Comparison of ENCODE assay signal across 18 mouse cellular contexts in the genomic region with DNA sequence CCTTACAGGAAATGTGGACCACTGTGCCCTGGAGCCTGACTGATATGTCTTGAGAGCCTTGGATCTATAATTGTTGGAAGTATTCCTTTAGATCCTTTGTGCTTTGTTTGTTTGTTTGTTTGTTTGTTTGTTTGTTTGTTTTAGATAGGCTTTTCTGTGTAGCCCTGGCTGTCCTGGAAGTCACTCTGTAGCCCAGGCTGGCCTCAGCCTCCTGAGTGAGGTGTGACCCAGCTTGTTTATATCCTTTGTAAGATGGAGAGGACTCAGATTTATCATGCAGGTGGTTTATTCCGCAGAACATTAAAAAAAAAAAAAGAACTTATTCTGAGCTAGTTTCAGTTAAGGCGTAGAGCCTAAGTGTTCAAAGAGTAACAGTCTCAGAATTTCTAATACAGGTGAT.
"Had no signal": no experiment of that assay in that cellular context is flagged by ENCODE, and none has a peak within 500 bp of the region (broad histone marks: within the 10 kb centered on the region; RNA-seq: fewer than 3 reads in every experiment).

No protein-coding gene starts in this region.

- H3K27me3 ChIP-seq: heart, embryonic 13.5 days; heart, embryonic 15.5 days; hindbrain, embryonic 12.5 days; intestine, embryonic 15.5 days; limb, embryonic 12.5 days; liver, embryonic 13.5 days; liver, embryonic 15.5 days had no signal

- DNase-seq: gastrocnemius, postnatal 10 days; gastrocnemius, postnatal 25 days; heart, postnatal 4 days; kidney, adult 18-20 months; kidney, adult 8-10 months; kidney, postnatal 25 days; liver, embryonic 13.5 days had no signal

- H3K4me1 ChIP-seq: heart, embryonic 15.5 days; hindbrain, embryonic 10.5 days; hindbrain, embryonic 12.5 days; intestine, embryonic 15.5 days; limb, embryonic 12.5 days; liver, embryonic 13.5 days had no signal

- H3K4me3 ChIP-seq: gastrocnemius, adult 2 months; heart, embryonic 13.5 days; heart, embryonic 15.5 days; hindbrain, embryonic 10.5 days; hindbrain, embryonic 12.5 days; intestine, embryonic 15.5 days; left cerebral cortex, adult 2 months; limb, embryonic 10.5 days; limb, embryonic 12.5 days; liver, embryonic 13.5 days; liver, embryonic 15.5 days had no signal

- H3K9me3 ChIP-seq: heart, embryonic 13.5 days; heart, embryonic 15.5 days; hindbrain, embryonic 10.5 days; hindbrain, embryonic 12.5 days; intestine, embryonic 15.5 days; limb, embryonic 10.5 days; limb, embryonic 12.5 days; liver, embryonic 13.5 days; liver, embryonic 15.5 days had no signal

- H3K27ac ChIP-seq: gastrocnemius, adult 2 months; heart, embryonic 13.5 days; heart, embryonic 15.5 days; hindbrain, embryonic 10.5 days; hindbrain, embryonic 12.5 days; hindbrain, embryonic 14.5 days; intestine, embryonic 15.5 days; limb, embryonic 10.5 days; limb, embryonic 12.5 days; liver, embryonic 13.5 days; liver, embryonic 15.5 days had no signal

- H3K36me3 ChIP-seq: heart, embryonic 13.5 days; heart, embryonic 15.5 days; hindbrain, embryonic 10.5 days; hindbrain, embryonic 12.5 days; intestine, embryonic 15.5 days; limb, embryonic 10.5 days; limb, embryonic 12.5 days; liver, embryonic 13.5 days; liver, embryonic 15.5 days had no signal
